Mouse (Mus musculus): ENCODE data around the gene Meaf6. TPM values are rescaled to one million over a fixed set of nuclear protein-coding genes. Genes with fewer than 3 reads are reported as not detected.
A peak's percentile ranks its signal among the peaks of the same experiment; 100 is the strongest.

Meaf6 gene
- polyA plus RNA-seq, 1 experiment, result 63.2 TPM

GRCm38 (mm10) chr4:125093031-125093430 is 8.1 kb downstream of the Meaf6 start:
- Histone ChIP-seq H3K4me3 (ENCODE audit: control insufficient read depth, low read depth, low read length) (no peak overlapping the region), H3K27me3 (ENCODE audit: control insufficient read depth, insufficient read depth, low read length) (no peaks in the 10 kb centered on the region), H3K27ac (ENCODE audit: control insufficient read depth, insufficient read depth, low read depth, low read length) (no peak overlapping the region), H3K4me1 (ENCODE audit: control insufficient read depth, insufficient read depth, low read length) (no peaks in the 10 kb centered on the region), H3K36me3 (ENCODE audit: control insufficient read depth, insufficient read depth, low read length) (peaks cover 1% of the 10 kb centered on the region; the same call in 1 of the 2 replicates)
- TF ChIP-seq POLR2A (IDR thresholded peaks at IDR 0.05; ENCODE audit: control insufficient read depth, low read depth, low read length) (no peak), CTCF (IDR thresholded peaks at IDR 0.05; ENCODE audit: control insufficient read depth, insufficient read depth, insufficient replicate concordance, low read depth, low read length) (no peak)

GRCm38 (mm10) chr4:125096066-125096465 is 11.1 kb downstream of the Meaf6 start:
- TF ChIP-seq POLR2A (IDR thresholded peaks at IDR 0.05; ENCODE audit: control insufficient read depth, low read depth, low read length) (no peak), CTCF (IDR thresholded peaks at IDR 0.05; ENCODE audit: control insufficient read depth, insufficient read depth, insufficient replicate concordance, low read depth, low read length) (no peak)
- Histone ChIP-seq H3K36me3 (ENCODE audit: control insufficient read depth, insufficient read depth, low read length) (peaks cover 1% of the 10 kb centered on the region; the same call in 1 of the 2 replicates), H3K27ac (ENCODE audit: control insufficient read depth, insufficient read depth, low read depth, low read length) (no peak overlapping the region), H3K4me3 (ENCODE audit: control insufficient read depth, low read depth, low read length) (no peak overlapping the region), H3K4me1 (ENCODE audit: control insufficient read depth, insufficient read depth, low read length) (no peaks in the 10 kb centered on the region), H3K27me3 (ENCODE audit: control insufficient read depth, insufficient read depth, low read length) (no peaks in the 10 kb centered on the region)

GRCm38 (mm10) chr4:125097412-125097811 is 12.5 kb downstream of the Meaf6 start:
- Histone ChIP-seq H3K4me1 (ENCODE audit: control insufficient read depth, insufficient read depth, low read length) (no peaks in the 10 kb centered on the region), H3K36me3 (ENCODE audit: control insufficient read depth, insufficient read depth, low read length) (no peaks in the 10 kb centered on the region; the same call in 1 of the 2 replicates), H3K4me3 (ENCODE audit: control insufficient read depth, low read depth, low read length) (no peak overlapping the region), H3K27me3 (ENCODE audit: control insufficient read depth, insufficient read depth, low read length) (no peaks in the 10 kb centered on the region), H3K27ac (ENCODE audit: control insufficient read depth, insufficient read depth, low read depth, low read length) (no peak overlapping the region)
- no peak for TF ChIP-seq POLR2A (IDR thresholded peaks at IDR 0.05; ENCODE audit: control insufficient read depth, low read depth, low read length)
- no peak for TF ChIP-seq CTCF (IDR thresholded peaks at IDR 0.05; ENCODE audit: control insufficient read depth, insufficient read depth, insufficient replicate concordance, low read depth, low read length)

- no peak overlapping the region for H3K27ac ChIP-seq (ENCODE audit: control insufficient read depth, insufficient read depth, low read depth, low read length)
- H3K4me1 ChIP-seq (ENCODE audit: control insufficient read depth, insufficient read depth, low read length), result no peaks in the 10 kb centered on the region
- no peak for TF ChIP-seq POLR2A (IDR thresholded peaks at IDR 0.05; ENCODE audit: control insufficient read depth, low read depth, low read length)
- peak; percentile 73; the same call in 1 of the 2 replicates for TF ChIP-seq CTCF (IDR thresholded peaks at IDR 0.05; ENCODE audit: control insufficient read depth, insufficient read depth, insufficient replicate concordance, low read depth, low read length)
- H3K36me3 ChIP-seq (ENCODE audit: control insufficient read depth, insufficient read depth, low read length), result peaks cover 3% of the 10 kb centered on the region
- H3K27me3 ChIP-seq (ENCODE audit: control insufficient read depth, insufficient read depth, low read length), result no peaks in the 10 kb centered on the region
- no peak overlapping the region for H3K4me3 ChIP-seq (ENCODE audit: control insufficient read depth, low read depth, low read length)
Observed at GRCm38 (mm10) chr4:125099458-125099857, 14.5 kb downstream of the Meaf6 start.

DNA sequence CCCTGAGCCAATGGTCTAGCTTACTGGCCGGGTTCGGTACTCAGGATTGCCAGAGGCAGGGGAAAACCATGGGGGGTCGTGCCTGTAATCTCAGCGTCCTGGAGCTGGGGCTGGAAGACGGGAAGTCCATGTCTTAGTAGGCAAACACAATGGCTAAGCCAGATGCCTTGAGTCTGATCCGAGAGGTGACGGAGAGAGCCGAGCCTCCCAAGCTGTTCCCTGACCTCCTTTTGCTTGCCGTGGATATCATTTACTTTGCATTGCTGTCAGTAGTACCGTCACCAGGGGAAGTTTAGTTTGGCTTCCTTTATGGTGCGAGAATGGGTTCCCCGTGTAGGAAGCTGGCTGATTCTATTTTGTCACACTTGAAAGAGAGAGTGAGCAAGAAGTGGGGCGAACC is 16.4 kb downstream of the Meaf6 start:
- no peak for TF ChIP-seq POLR2A (IDR thresholded peaks at IDR 0.05; ENCODE audit: control insufficient read depth, low read depth, low read length)
- TF ChIP-seq CTCF (IDR thresholded peaks at IDR 0.05; ENCODE audit: control insufficient read depth, insufficient read depth, insufficient replicate concordance, low read depth, low read length), result no peak

DNA sequence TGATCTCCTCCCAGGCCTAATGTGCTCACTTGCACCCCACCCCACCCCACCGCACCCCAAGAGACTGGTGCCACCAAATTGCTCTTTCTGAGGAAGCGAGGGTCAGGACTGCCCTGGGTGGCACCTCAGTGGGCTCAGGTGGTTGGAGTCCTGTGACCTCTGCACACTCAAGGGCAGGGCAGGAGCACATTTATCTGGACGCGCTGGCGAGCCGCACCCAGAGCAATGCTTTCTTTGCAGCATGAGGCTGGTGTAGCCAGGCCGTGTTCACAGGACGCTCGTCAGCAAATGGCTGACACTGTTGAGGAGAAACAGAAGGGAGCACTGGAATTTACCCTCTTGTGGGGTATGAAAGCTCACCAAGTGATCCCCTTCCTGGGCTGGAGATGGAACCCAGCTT is 20.4 kb downstream of the Meaf6 start:
- no peak for TF ChIP-seq CTCF (IDR thresholded peaks at IDR 0.05; ENCODE audit: control insufficient read depth, insufficient read depth, insufficient replicate concordance, low read depth, low read length)
- Histone ChIP-seq H3K36me3 (ENCODE audit: control insufficient read depth, insufficient read depth, low read length) (peaks cover 5% of the 10 kb centered on the region), H3K4me3 (ENCODE audit: control insufficient read depth, low read depth, low read length) (no peak overlapping the region), H3K27ac (ENCODE audit: control insufficient read depth, insufficient read depth, low read depth, low read length) (no peak overlapping the region), H3K27me3 (ENCODE audit: control insufficient read depth, insufficient read depth, low read length) (no peaks in the 10 kb centered on the region), H3K4me1 (ENCODE audit: control insufficient read depth, insufficient read depth, low read length) (no peaks in the 10 kb centered on the region)

More for the DNA sequence above, 16.4 kb downstream of the Meaf6 start:
- H3K27me3 ChIP-seq (ENCODE audit: control insufficient read depth, insufficient read depth, low read length), result no peaks in the 10 kb centered on the region
- no peak overlapping the region for H3K27ac ChIP-seq (ENCODE audit: control insufficient read depth, insufficient read depth, low read depth, low read length)
- H3K4me1 ChIP-seq (ENCODE audit: control insufficient read depth, insufficient read depth, low read length), result no peaks in the 10 kb centered on the region
- H3K4me3 ChIP-seq (ENCODE audit: control insufficient read depth, low read depth, low read length), result no peak overlapping the region
- H3K36me3 ChIP-seq (ENCODE audit: control insufficient read depth, insufficient read depth, low read length), result peaks cover 5% of the 10 kb centered on the region

GRCm38 (mm10) chr4:125114638-125115037 is 29.7 kb downstream of the Meaf6 start:
- Histone ChIP-seq H3K4me1 (ENCODE audit: control insufficient read depth, insufficient read depth, low read length) (peaks cover 3% of the 10 kb centered on the region), H3K27ac (ENCODE audit: control insufficient read depth, insufficient read depth, low read depth, low read length) (peak overlapping the region; percentile 40), H3K36me3 (ENCODE audit: control insufficient read depth, insufficient read depth, low read length) (no peaks in the 10 kb centered on the region; the same call in 1 of the 2 replicates), H3K4me3 (ENCODE audit: control insufficient read depth, low read depth, low read length) (no peak overlapping the region), H3K27me3 (ENCODE audit: control insufficient read depth, insufficient read depth, low read length) (no peaks in the 10 kb centered on the region)
- TF ChIP-seq POLR2A (IDR thresholded peaks at IDR 0.05; ENCODE audit: control insufficient read depth, low read depth, low read length) (no peak), CTCF (IDR thresholded peaks at IDR 0.05; ENCODE audit: control insufficient read depth, insufficient read depth, insufficient replicate concordance, low read depth, low read length) (peak; percentile 58; the same call in 1 of the 2 replicates)

DNA sequence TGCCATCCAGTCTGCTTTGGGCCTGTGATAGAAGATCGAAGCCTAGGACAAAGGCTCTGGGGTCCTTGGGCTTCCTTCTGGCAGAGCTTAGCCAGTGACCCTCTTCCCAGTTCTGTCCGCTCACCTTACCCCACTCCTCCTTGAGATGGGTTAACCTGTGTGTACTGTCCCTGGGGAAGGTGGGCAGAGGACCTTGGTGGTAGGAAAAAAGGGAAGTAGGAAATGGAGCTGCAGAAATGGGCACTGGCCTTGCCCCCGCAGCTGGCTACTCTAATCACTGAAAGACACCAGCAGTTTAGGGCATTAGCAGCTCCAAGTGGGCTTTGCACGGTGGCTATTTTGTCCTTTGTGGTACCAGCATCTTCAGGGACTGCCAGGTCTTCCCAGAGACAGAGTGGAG is 30.1 kb downstream of the Meaf6 start:
- TF ChIP-seq POLR2A (IDR thresholded peaks at IDR 0.05; ENCODE audit: control insufficient read depth, low read depth, low read length) (no peak), CTCF (IDR thresholded peaks at IDR 0.05; ENCODE audit: control insufficient read depth, insufficient read depth, insufficient replicate concordance, low read depth, low read length) (no peak)
- Histone ChIP-seq H3K27ac (ENCODE audit: control insufficient read depth, insufficient read depth, low read depth, low read length) (peak overlapping the region; percentile 40), H3K4me1 (ENCODE audit: control insufficient read depth, insufficient read depth, low read length) (peaks cover 3% of the 10 kb centered on the region), H3K36me3 (ENCODE audit: control insufficient read depth, insufficient read depth, low read length) (no peaks in the 10 kb centered on the region; the same call in 1 of the 2 replicates), H3K4me3 (ENCODE audit: control insufficient read depth, low read depth, low read length) (no peak overlapping the region), H3K27me3 (ENCODE audit: control insufficient read depth, insufficient read depth, low read length) (no peaks in the 10 kb centered on the region)

Data from testis, adult 2 months (tissue).